Mouse (Mus musculus) forebrain, embryonic 13.5 days (tissue): ENCODE measurements around the gene Plch2. TPM values are rescaled to one million over a fixed set of nuclear protein-coding genes. Genes with fewer than 3 reads are reported as not detected.

ENCODE experiments used
- polyA plus RNA-seq: library from polyadenylated mRNA; unstranded; fragments of >200 nt; fragmentation: Nextera tagmentation; extraction: Ambion mirVana; gene quantifications from 2 replicates; pipeline ENCODE4 v1.2.1, GENCODE M21; 2015

Plch2 gene
- polyA plus RNA-seq, 1 experiment from 2014 or later, result 5.9 TPM

Other genes starting within 250 kb of the Plch2 start
- gene Ttc34, start 219.3 kb downstream of the Plch2 start, polyA plus RNA-seq, result 0.31 and 0.45 TPM in 2 replicates
- gene Mmel1, start 187.2 kb downstream of the Plch2 start, polyA plus RNA-seq, result 0.12 and 0.24 TPM in 2 replicates
- 29.5 and 34.1 TPM in 2 replicates for gene Fam213b, start 157.6 kb downstream of the Plch2 start, polyA plus RNA-seq
- 0.14 and 0.28 TPM in 2 replicates for gene Tnfrsf14, start 128.2 kb downstream of the Plch2 start, polyA plus RNA-seq
- 243 and 266 TPM in 2 replicates for gene Hes5, start 95.9 kb downstream of the Plch2 start, polyA plus RNA-seq
- 41.1 and 45.0 TPM in 2 replicates for gene Pank4, start 92.7 kb downstream of the Plch2 start, polyA plus RNA-seq
- 18.5 and 22.8 TPM in 2 replicates for gene Pex10, start 10.2 kb upstream of the Plch2 start, polyA plus RNA-seq
- gene Rer1, start 29.6 kb upstream of the Plch2 start, polyA plus RNA-seq, result 125 and 130 TPM in 2 replicates
- gene Morn1, start 29.8 kb upstream of the Plch2 start, polyA plus RNA-seq, result 7.4 and 9.4 TPM in 2 replicates
- gene Ski, start 165.8 kb upstream of the Plch2 start, polyA plus RNA-seq, result 11.3 and 12.0 TPM in 2 replicates
- gene Faap20, start 193.0 kb upstream of the Plch2 start, polyA plus RNA-seq, result 90.3 and 93.2 TPM in 2 replicates